Mouse (Mus musculus) gastrocnemius, postnatal 10 days (tissue): ENCODE measurements around the gene Adamts14. TPM values are rescaled to one million over a fixed set of nuclear protein-coding genes. Genes with fewer than 3 reads are reported as not detected.

Experiments used
- total RNA-seq, 2 experiments: library from RNA; stranded (reverse); gene quantifications; 2 replicates each; pipeline ENCODE4 v1.2.3; 2021

Adamts14 gene
- total RNA-seq, 2 experiments from 2014 or later: 4.7 to 8.0 TPM

Other genes starting within 250 kb of the Adamts14 start
- gene Pcbd1, start 184.1 kb downstream of the Adamts14 start, total RNA-seq: 1 to 10 TPM; 3.6 to 4.9 TPM
- gene Sgpl1, start 125.7 kb downstream of the Adamts14 start, total RNA-seq: 10 to 100 TPM; 16.6 to 19.5 TPM
- gene Tbata, start 101.5 kb downstream of the Adamts14 start, total RNA-seq: not detected
- gene Prf1, start 24.4 kb upstream of the Adamts14 start, total RNA-seq: not detected
- gene Pald1, start 110.1 kb upstream of the Adamts14 start, total RNA-seq: 10 to 100 TPM; 18.5 to 28.3 TPM
- gene Nodal, start 144.5 kb upstream of the Adamts14 start, total RNA-seq: under 1 TPM; 0.11 to 0.19 TPM
- gene Eif4ebp2, start 179.2 kb upstream of the Adamts14 start, total RNA-seq: 100 to 1,000 TPM; 103 to 109 TPM
- gene Lrrc20, start 202.4 kb upstream of the Adamts14 start, total RNA-seq: 10 to 100 TPM; 62.3 to 64.9 TPM